Mouse (Mus musculus) mouse trophoblast stem cell (cell line): ENCODE data around the gene Zfp524.
"Not testable (repeated sequence)": the region's sequence is repeated elsewhere in the genome, so short reads cannot be mapped to it uniquely, and the experiment has no call there.

Experiments
- in situ Hi-C, 2 experiments: fragments of 300-500 bp; cut with MseI, MboI; formaldehyde crosslinking; loops; 2 replicates in 1 of 2; 3 replicates in 1 of 2; pipeline ENCODE4 v1.15.1; 2025

The Zfp524 gene

DNA sequence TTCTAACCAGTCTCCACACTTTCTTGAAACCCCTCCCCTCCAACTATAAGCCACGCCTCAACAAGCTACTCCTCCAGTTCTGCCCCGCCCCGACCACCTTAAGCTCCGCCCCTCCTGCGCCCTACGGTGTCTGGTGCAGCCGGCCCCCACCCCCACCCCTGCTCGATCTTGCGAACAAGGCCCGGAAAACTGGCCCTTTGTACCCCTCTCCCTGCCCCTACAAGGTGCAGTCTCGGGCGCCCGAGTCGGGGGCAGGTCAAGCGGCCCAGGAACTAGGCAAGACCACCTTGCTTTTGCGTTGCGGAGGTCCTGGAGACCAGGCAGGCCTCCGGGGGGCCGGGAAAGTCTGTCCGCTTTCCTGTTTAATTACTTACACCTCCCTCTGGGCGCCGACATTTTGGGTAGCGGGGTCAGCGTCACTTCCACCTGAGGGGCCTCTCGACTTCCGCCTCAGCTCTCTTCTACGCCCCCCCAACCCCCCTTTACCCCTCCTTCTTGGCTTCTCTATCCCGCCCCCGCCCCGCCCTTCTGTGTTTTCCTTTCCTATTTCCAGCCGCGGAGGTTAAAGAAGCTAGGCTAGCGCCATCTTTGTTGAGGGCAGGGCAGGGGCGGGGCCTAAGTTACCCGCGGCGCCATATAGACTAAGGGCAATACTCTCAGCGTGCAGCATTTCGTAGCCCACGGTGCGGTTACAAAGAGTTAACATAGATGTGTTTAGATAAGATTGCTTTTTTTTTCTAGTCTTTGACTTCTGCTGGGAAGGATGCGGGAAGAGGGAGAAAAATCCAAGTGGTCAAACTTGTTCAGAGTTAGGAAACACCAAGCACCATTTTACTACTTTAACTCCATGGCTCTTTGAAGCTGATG is at the start of gene Zfp524, which contains the start of gene Fiz1:
TSS of gene Zfp524 (plus strand) at position 165 of the 867 bp plus-strand sequence.
TSS of gene Fiz1 (minus strand) at position 447 of the 867 bp plus-strand sequence.
- in situ Hi-C loops: no loop called here

DNA sequence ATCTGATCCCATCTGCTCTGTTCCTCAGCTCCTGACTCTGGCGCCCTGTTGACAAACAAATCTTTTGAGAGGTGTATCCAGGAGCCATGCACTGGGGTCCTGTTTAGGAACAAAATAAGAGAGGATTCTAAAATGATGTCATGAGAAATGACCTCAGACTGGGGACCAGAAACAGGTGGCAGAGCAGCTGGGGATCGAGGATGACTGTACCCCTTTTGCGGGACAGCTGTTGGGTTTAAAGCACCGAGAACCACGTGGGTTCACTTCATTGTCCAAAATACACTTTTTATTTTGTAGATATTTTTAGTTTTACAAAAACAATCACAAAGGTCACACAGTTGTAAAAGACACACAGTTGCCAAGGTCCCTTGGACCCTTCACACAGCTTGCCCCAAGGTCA is 49.2 kb upstream of the Zfp524 start:
- in situ Hi-C loops: no loop called here

DNA sequence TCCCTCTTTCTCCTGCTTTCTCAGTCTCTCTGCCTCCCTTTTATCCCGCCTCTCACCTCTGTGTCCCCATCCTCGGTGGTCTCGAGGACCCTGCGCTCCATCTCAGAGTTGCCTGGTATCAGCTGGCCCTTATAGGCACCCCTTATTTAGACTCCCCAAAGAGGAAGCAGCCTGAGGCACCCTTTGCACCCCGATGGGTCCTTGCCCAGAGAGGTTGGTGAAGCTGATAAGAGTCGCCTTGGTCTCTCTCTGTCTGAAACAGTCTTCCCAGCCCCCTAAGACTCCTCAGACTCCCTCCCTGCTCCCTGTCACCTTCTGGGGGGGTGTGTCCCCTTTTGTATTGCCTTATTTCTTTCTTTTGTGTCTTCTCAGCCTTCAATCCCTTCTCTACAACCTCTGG is 43.1 kb upstream of the Zfp524 start, which contains the start of gene Sbk3:
TSS of gene Sbk3 (minus strand) at position 101 of the 400 bp plus-strand sequence.
- in situ Hi-C loops: no loop called here

DNA sequence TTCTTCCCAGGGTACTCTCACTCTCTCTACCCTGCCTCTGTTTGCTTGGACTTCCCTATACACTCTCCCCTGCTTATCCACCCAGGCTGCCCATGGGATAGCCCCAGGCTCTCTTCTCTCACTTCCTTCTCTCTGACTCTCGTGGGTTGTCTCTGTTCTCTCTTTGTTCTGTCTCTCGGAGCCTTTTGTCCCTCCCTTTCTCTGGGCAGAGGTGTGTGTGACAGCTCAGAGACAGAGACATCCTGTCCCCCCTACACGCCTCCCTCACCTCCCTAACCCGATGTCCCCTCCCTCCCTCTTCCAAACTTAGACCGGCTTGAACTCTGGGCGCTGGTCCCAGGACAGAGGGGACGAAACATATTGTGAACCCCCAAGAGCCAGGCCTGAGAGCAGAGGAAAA is 42.5 kb upstream of the Zfp524 start:
- in situ Hi-C loops: no loop called here

DNA sequence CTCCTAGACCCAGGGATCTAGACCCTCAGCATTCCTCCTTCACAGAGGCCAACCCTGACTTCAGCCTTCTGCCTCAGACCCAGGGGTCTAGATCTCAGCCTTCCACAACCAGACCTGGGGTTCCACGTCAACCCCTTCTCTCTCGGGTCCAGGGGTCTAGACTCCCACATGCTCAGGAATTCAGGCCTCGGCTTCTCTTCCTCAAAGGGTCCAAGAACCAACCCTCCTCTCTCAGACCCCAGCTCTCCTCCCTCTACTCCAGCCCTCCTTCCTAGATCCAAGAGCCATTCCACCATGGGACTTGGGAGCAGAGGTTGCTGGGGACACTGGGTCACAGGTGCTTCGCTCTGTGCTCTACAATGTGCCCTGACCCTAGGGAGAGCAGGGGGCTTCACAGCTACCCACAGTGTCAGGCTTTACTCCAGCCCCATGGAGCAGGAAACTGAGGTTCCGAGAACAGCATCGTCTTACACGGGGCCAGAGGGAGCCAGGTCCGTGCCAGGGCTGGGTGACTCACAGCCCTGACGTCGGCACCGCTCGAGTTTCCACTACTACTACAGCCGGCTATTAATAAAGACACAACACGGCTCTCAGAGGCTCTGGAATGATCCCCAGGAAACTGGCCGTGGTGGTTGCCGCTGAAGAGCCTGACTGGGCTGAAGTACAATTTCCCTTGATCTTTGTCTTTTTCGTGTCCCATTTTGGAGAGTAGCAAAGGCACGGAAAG is 41.7 kb upstream of the Zfp524 start:
- in situ Hi-C loops: no loop called here

DNA sequence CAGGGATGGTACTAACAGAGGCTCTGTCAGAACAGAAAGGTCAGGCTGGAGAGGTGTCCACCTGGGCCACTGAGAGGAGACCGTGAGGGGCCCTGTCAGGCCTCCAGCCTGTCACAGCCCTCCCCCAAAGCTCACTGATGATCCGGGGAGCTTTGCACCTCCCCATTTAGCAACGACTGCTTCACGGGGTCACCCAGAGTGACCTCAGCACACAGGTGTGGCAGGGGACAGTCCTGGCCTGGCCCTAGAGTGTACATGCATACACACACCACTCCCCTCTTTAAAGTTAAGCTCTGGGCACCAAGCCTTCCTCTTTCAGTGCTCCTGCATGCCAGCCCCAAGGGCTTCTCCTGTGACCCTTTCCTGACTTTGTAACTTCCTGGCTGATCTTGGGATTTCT is 38.8 kb upstream of the Zfp524 start:
- in situ Hi-C loops: no loop called here

DNA sequence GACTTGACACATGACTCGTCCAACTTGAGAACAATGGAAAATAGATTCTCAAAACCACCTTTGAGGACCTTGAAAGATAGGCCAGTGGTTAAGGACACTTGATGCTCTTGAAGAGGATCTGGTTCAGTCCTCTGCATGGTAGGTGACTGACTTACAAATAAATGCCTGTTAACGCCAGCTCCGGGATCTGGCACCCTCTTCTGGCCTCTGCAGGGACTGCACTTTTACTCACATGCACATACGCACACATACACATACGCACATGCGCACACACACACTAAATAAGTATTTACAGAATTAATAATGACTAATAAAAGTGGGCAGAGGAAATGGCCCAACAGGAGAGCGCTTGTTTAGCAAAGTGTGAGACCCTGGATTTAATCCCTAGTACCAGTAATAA is 37.4 kb upstream of the Zfp524 start:
- in situ Hi-C loops: no loop called here

DNA sequence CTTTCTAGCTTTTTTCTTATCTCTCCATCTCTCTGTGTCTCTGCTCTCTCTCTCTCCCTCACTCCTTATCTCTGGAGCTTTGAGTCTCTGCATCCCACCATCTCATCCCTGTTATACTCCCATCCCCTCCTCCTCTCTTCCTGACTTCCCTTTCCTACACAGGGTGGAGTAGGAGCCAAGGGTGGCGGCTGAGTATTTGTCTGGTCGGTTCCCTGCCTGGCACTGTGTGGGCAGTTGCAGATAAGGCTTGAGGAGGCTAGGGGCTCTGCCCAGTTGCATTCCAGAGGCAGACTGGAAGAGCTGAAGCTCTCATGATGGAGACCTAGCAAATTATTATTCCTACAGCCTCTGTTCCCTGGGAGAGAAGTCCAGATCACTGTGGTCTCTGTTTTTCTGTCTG is 26.0 kb upstream of the Zfp524 start:
- in situ Hi-C loops: no loop called here

DNA sequence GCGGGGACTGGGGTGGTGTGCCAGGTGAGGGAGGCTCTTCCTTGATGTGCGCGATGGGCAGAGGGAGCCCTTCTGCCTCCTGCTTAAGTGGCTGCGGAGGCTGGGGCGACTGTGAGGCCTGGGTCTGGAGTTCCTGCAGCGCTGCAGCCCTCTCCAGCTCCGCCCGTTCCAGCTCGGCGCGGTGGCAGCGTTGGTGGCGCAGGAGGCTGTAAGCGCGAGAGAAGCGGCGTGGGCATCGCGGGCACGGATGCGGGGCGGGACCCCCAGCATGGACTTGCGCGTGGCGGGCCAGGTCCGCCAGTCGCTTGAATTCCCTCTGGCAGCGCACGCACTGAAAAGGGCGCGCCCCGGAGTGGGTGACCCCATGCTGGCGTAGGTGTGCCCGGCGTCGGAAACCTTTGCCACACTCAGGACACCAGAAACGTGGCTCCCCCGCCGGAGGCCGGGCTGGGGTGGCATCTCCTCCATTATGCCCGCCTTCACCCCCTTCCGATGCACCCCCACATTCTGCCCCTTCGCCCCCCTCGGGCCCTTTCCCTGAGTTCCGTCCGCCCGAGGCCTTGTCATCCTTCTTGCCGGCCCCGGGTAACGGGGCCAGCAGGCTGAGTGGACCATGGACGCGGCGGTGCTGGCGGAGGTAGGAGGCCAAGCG is 20.7 kb upstream of the Zfp524 start:
- in situ Hi-C loops: no loop called here

DNA sequence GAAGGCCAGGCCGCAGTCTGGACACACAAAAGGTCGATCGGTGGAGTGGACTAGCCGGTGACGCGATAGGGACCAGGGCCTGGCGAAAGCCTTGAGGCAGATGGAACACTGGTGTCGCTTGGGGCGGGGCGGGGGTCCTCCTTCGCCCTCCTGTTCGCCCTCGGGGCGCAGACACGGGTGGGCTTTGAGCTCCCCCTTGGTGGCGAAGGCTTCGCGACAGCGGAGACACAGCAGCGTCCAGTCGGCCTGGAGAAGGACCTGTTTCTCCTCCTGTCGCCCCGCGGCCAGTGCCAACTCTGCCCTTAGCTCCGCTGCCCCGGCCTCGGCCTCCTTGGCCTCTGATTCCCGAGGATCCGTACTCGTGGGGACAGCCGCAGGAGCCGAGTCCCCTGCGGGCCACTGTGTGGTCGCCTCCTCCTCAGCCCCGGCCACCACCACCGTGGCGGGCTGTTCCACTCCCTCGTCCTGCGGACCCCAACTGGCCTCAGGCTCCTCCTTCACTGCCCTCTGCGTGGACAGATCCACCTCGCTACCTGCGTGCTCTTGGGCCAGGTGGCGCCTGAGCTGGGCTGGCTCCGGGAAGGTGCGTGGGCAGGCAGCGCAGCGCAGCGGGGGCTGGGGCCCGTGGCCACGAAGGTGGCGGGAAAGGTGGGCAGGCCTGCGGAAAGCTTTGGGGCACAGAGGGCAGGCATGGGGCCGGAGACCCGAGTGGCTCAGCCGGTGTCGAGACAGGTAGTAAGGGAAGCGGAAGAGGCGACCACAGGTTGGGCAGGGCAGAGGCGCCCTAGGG is 20.0 kb upstream of the Zfp524 start:
- in situ Hi-C loops: no loop called here

DNA sequence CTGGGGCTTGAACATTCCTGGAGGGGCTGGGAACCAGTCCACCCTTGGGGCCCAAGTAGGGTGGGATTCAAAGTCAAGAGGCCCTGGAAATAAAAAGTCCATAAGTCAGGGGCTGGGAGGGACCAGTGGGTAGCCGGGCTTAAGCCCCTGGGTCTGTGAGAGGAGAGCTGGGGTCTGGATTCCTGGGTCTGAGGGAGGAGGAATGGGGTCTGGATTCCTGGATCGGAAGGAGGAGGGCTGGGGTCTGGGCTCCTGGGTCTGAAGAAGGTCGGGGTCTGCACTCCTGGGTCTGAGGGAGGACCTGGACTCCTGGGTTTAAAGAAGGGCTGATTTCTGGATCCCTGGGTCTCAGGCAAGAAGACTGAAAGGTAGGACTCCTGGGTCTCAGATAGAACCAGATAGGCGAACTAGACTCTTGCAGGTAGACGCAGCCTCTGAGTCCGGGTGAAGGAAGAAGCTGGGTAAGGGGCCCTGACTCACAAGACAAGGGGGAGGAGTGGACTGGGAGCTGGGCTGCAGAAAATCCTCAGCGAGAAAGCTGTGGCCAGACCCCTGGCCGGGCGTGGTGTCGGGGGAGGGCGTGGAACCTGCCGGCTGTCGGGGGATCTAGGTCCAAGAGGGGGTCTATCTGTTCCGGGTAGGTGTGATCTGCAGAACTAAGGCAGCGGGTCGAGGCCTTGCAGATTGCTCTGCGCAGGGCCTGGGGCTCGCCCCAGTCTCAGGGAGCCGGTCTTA is 18.8 kb upstream of the Zfp524 start:
- in situ Hi-C loops: no loop called here

DNA sequence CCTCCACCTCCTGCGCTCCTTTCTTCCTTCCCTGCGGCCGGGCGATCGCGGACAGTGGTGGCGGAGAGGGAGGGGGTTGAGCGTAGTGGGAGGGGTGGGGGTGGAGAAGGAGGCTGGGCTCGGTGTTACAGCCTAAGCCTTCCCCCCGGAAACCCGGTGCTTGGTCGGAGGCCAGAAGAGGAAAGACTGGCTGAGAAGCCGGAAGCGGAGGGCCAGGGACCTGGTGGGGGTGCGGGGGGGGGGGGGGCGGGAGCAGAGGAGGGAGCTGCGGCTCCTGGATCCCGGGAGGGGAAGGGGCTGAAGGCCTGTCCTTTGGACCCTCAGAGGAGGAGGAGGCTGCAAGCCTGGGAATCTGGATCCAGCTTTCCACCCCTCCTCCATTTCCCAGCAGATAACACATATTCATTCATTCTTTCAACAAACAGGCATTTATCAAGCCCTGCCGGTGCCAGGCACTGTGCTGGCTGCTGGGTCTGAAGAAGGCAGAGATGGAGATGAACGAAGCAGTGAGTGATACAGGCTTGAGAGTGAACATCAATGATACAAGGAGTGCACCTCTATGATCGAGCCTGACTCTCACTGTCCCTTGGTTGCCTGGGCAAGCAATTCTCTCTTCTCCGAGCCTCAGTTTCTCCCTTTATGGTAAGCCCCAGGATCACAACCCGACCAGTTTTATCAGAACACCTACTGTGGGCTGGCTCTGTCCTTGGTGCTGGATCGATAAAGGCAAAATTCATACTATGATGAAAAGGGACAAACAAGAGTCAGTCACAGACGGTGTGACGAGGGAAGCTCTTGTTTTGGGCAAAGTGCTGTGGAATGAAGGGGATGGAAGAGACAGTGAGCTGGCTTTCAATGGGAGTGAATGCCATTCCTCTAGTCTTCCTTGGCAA is 18.0 kb upstream of the Zfp524 start, which contains the start of gene Zfp579:
TSS of gene Zfp579 (minus strand) at position 156 of the 893 bp plus-strand sequence.
- in situ Hi-C loops: no loop called here

DNA sequence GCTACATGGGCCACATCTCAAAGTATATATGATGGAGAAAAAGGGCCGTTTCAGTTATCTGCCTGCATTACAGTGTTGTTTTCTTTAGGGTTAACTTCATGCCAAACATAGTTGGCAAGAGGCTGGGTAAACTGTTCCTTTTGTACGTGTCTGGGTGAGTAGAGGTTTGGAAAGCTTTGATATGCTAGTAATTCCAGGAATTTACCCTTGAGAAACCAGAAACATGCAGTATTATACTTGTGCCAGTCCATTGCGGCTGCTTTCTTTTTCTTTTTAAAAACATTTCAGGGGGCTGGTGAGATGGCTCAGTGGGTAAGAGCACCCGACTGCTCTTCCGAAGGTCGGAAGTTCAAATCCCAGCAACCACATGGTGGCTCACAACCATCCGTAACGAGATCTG is 17.3 kb upstream of the Zfp524 start:
- in situ Hi-C loops: no loop called here

DNA sequence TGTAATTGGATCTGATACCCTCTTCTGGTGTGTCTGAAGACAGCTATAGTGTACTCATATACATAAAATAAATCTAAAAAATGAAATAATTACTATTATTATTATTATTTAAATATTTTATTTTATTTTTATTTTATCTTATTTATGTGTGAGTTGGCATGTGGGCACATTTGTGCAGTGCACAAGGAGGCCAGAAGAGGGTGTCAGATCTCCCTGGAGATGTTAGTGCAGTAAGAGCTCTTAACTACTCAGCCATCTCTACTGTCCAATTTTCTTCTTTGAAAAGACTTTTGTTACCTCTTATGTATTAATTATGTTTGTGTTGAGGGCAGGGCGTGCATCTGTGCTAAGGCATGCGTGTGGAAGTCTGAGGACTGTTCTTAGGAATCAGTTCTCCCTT is 14.3 kb upstream of the Zfp524 start:
- in situ Hi-C loops: no loop called here

DNA sequence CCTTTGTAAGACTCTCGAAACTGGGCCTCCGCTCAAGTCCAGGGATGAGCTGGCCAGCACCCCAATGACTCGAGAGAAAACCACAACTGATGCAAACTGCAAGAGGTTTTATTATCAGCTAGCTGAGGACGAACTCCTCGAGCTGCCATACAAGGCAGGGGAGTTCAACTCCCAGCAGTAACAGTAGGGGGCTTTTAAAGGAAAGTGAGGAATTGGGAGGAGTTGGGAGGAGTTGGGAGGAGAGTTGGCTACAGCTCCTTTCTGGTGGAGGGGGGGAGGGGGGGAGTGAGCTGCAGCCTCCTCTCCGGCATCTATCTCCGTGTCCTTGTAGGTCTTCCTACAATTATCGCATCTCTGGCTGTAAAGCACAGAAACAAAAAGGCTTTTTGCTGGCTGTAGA is 11.3 kb upstream of the Zfp524 start:
- in situ Hi-C loops: not testable (repeated sequence)

DNA sequence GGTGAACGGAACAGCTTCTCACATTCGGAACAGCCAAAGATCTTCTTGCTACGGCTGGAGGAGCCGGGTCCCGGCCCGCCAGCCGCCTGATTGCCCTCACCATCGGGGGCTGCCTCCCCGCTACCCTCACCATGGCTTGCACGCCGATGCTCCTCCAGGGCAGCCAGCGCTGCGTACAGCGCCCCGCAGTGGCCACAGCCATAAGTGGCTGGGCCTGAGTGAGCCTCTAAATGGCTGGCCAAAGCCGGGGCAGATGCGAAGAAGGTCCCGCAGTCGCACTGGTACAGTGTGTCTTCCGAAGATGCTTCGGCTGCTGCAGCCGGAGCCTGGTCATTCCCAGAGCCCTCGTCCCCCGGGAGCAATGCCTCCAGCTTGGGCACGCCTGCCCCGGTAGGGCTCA is 6.0 kb upstream of the Zfp524 start:
- in situ Hi-C loops: no loop called here

DNA sequence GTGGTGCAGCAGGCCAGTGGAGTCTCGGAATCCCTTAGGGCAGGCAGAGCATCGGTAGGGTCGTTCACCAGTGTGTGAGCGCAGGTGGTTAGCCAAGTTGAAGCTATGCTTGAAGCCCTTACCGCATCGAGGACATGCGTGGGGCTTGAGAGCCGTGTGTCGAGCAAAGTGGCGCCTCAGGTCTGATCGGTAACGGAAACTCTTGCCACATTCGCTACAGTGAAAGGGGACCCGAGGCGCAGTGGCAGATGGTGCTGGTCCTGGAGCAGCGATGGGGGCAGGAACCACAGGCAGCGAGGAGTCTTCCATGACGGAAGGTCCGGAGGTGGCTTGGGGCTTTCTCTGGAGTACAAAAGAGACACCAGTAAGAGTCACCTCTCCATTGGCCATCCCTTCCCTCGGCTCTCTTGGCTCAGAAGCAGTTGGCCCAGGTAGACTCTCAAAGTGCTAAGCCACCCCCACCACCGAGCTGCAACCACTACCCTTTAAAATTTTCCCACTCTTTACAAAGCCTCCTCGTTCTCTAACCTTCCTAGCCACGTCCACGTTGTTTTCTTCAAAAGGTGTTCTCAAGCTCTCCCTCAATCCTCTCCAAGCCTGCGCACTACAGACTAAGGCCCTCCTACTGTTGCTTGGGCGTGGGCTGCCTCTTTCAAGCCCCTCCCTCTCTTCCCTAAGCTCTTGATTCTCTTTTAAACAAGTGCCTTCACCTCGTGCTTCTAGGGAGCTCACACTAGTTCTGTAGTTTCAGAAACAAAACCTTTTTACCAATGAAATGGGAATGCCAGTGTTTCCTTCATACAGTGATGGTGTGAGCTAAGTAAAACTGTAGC is 1.3 kb upstream of the Zfp524 start:
- in situ Hi-C loops: no loop called here

DNA sequence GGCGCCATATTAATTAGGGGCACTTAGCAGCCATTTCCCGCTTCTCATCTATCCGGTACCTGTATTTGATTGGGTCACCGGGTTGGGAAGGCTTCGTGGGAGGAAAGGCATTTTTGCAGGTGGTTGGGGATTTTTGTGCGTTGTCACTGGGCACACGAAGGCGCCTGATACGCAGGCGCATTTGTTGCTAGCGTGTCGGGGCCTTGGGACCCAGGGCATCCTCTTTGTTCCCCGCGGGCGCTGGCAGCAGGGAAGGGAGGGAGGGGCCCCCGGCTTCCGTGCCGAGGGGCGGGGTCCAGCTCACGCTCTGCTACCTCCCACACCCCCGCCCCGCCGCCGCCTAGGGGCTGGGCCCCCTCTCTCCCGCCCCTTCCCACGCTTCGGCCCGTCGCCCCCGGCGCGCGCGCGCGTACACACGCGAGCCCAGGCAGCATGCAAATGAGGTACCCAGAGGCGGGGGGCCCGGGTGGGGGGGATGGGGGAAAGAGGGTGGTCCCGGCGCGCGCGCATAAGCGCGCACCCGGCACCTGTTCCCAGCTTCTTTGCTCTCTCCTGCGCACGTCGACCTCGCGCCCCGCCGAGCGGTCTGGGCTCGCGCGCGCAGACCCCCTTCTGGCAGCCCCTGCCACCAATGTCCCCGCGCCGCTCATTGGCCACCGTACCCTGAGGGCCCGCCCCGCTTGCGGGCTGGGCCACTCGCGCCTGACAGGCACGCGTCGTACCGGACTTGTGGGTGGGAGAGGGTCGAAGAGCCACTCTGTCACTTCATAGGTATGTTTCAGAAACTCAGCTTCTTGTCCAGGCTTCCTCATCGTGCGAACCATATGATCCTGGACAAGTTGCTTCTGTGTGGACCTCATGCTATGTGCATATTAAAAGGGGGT is 1.1 kb downstream of the Zfp524 start, which contains the start of gene Gm44973:
TSS of gene Gm44973 (plus strand) at position 379 of the 884 bp plus-strand sequence.
- in situ Hi-C loops: no loop called here
